Mouse (Mus musculus): ENCODE measurements around the gene Fgfr2.

- TF ChIP-seq CTCF (IDR thresholded peaks at IDR 0.05; ENCODE audit: borderline replicate concordance, extremely low read depth, insufficient read depth, insufficient read length) (no peak), POLR2A (IDR thresholded peaks at IDR 0.05; ENCODE audit: borderline replicate concordance, extremely low read depth, insufficient read depth, insufficient read length, poor library complexity, severe bottlenecking) (no peak)
Measured at GRCm38 (mm10) chr7:132888052-132888451, 235.1 kb downstream of the Fgfr2 start.

Data from brain, embryonic 14.5 days (tissue).